Mouse (Mus musculus): ENCODE results near the gene Prmt1. TPM values are rescaled to one million over a fixed set of nuclear protein-coding genes. Genes with fewer than 3 reads are reported as not detected.
A peak's percentile ranks its signal among the peaks of the same experiment; 100 is the strongest.

Prmt1 gene
- total RNA-seq, 2 experiments from 2014 or later, result 236 to 262 TPM

GRCm38 (mm10) chr7:45013366-45014095 lies 27.2 kb upstream of the Prmt1 start:
- no peak for DNase-seq

- DNase-seq, result no peak
These were observed 26.5 kb upstream of the Prmt1 start for GRCm38 (mm10) chr7:45012824-45013223.

- DNase-seq, result no peak
These were observed 25.6 kb upstream of the Prmt1 start for GRCm38 (mm10) chr7:45012011-45012410.

GRCm38 (mm10) chr7:45008411-45008810 lies 22.0 kb upstream of the Prmt1 start:
- no peak for DNase-seq

GRCm38 (mm10) chr7:45007846-45008245 lies 21.5 kb upstream of the Prmt1 start:
- no peak for DNase-seq

- no peak for DNase-seq
These were observed 20.8 kb upstream of the Prmt1 start for GRCm38 (mm10) chr7:45007141-45007540.

- DNase-seq, result no peak
These were observed 20.1 kb upstream of the Prmt1 start for GRCm38 (mm10) chr7:45006503-45006902.

- DNase-seq, result no peak
These were observed 19.1 kb upstream of the Prmt1 start for GRCm38 (mm10) chr7:45005321-45005992.

- DNase-seq, result no peak
These were observed 18.2 kb upstream of the Prmt1 start for GRCm38 (mm10) chr7:45004546-45004945.

- DNase-seq, result peak; percentile 73 to 76
These were observed 16.1 kb upstream of the Prmt1 start for GRCm38 (mm10) chr7:45002440-45002839.

GRCm38 (mm10) chr7:45000539-45001114 lies 14.3 kb upstream of the Prmt1 start:
- peak in 1 of 2 experiments; percentile 55 for DNase-seq

- no peak for DNase-seq
These were observed 13.4 kb upstream of the Prmt1 start for GRCm38 (mm10) chr7:44999753-45000152.

- DNase-seq, result peak; percentile 82 to 85
These were observed 12.2 kb upstream of the Prmt1 start, which contains the start of gene Bcl2l12 for GRCm38 (mm10) chr7:44998501-44998955. Gene Bcl2l12 (minus strand): TSS chr7:44998712.

- no peak for DNase-seq
These were observed 11.6 kb upstream of the Prmt1 start for GRCm38 (mm10) chr7:44997940-44998428.

- DNase-seq, result peak; percentile 96
These were observed 11.0 kb upstream of the Prmt1 start, which contains the start of gene Irf3 for GRCm38 (mm10) chr7:44997231-44997939. Gene Irf3 (plus strand): TSS chr7:44997648.

GRCm38 (mm10) chr7:44996672-44997071 lies 10.3 kb upstream of the Prmt1 start:
- no peak for DNase-seq

- no peak for DNase-seq
These were observed 731 bp upstream of the Prmt1 start for GRCm38 (mm10) chr7:44986879-44987718.

- peak; percentile 74 to 79 for DNase-seq
These were observed 675 bp downstream of the Prmt1 start for GRCm38 (mm10) chr7:44985595-44986191.

- no peak for DNase-seq
These were observed 1.6 kb downstream of the Prmt1 start for GRCm38 (mm10) chr7:44984833-44985164.

- no peak for DNase-seq
These were observed 2.2 kb downstream of the Prmt1 start for GRCm38 (mm10) chr7:44983944-44984832.
